Mouse (Mus musculus): ENCODE measurements around the gene Gemin6.
"Not testable (repeated sequence)": the region's sequence is repeated elsewhere in the genome, so short reads cannot be mapped to it uniquely, and the experiment has no call there.

Gene Gemin6

DNA sequence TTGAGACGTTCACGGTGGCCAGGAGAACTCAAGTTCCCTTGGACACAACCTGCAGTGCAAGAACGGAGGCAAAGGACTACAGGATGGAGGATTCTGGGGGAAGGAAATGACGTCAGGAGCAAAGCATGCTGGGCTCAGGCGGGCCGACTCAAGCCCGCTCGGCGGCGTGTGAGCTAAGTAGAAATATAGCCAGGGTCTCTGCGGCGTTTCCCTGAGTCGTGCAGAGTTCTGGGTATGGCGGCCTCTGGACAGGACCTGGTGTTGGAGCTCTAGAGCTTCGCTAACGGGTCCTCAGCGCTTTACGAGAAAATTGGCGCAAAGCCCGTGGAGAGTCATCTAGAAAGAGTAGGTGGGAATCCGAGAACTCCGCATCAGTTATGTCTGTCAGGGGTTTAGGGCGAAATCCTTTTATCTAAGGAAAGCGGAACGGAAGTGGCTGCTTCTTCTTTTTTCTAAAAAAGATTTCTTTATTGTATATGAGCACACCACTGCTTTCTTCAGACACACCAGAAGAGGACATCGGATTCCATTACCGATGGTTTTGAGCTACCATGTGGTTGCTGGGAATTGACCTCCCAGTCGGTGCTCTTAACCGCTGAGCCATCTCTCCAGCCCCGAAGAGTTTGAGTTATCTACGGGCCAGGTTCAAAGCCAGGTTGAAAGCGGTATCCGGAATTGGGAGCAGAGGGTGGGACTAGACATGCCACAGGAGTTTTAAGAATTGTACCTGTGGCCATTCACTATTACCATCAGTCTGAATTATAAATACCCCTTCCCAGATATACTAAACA, at the start of gene Gemin6:
TSS of gene Gemin6 (plus strand) at position 116 of the 791 bp plus-strand sequence.
- peak; percentile 89 to 93 for DNase-seq (ENCODE audit: low spot score in 2 of 2)

DNA sequence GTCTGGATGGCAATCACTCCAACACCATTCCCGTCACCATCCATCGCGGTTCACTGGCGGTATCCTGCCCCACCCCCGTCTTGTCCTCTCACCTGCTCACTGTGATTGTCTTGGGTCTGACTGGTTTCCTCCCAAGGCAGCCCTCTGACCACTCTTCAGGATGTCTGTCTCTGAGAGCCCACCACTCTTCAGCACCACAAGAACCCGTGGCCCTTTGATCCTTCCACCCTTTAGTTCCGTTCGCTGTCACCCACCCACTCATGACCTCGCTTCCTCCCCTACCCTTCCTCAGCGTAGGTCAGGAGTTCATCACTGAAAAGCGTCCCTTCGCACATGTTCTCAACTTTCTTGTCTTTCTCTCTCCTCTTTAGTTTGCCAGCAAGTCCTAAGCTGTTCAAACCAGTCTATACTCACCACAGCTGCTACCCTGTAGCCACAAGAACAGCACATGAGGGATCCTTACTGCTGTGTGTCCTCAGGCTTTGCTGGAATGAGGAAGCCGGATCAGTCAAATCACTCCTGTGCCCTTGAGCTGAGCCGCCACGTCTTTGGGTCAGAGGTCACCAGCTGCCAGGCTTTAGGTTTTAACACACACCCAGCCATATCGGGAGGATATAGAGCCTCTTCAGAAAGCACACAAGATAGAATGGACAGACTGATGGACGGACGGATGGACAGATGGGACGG, 49.4 kb upstream of the Gemin6 start:
- DNase-seq (ENCODE audit: low spot score in 2 of 2) = no peak

DNA sequence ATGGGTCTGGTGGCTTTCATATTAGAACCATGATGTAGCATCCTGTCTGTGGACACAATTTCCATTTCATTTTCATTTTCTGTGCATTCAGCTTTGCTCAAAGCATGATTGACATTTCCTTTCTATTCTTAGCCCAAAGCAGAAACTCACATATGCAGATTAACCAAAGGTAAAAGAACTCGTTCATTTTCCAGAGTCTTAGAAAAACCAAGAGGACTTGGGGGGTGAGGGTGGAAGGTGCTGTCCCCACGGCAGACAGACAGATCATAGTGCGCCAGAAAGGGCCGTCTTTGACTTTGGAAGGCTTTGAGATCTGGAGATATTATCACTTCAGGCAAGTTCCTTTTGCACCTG, 48.9 kb upstream of the Gemin6 start:
- DNase-seq (ENCODE audit: low spot score in 2 of 2) = no peak

DNA sequence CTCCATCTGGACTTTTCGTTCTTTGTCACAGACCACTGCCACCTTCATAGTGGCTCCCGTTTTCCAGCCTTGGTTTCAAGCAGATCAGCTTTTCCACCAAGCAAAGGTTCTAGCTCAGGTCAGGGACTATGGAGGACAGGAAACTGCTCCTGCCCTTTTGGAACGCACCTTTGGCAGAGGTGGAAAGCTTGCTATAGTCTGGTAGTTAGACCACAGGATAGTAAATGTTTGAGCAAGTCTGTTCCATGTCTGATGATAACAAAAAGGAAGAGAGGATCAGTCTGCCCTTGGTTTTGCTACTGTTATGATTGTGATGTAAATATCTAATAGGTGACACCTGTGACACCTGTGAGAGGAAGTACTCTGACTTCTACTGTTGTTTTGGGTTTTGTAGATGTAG, 48.3 kb upstream of the Gemin6 start:
- no peak for DNase-seq (ENCODE audit: low spot score in 2 of 2)

DNA sequence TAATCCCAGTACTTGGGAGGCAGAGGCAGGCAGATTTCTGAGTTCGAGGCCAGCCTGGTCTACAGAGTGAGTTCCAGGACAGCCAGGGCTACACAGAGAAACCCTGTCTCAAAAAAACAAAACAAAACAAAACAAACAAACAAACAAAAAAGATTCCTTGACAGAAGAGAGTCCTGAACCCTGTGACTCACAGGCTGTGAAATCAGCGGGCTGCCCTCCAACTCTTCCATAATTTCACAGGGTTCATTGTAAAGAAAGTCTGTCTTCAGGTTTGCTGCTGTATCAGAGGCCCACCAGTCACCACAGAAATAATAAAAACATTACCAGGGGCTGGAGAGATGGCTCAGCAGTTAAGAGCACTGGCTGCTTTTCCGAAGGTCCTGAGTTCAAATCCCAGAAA, 45.4 kb upstream of the Gemin6 start:
- DNase-seq (ENCODE audit: low spot score in 2 of 2) = not testable (repeated sequence)

DNA sequence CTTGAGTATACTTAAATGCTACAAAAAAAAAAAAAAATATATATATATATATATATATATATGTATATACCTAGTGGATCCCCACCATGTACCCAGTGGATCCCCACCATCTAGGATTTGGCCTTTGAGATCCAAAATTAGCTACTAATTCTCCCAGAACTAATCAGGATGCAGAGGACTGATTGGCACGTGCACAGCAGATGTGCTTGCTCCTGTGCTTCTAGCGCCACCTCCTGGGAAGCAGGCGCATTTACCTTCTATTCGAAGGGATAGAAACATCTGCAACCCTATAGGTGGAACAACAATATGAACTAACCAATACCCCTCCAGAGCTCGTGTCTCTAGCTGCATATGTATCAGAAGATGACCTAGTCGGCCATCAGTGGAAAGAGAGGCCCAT, 44.3 kb upstream of the Gemin6 start:
- peak; percentile 63 to 81 for DNase-seq (ENCODE audit: low spot score in 2 of 2)

DNA sequence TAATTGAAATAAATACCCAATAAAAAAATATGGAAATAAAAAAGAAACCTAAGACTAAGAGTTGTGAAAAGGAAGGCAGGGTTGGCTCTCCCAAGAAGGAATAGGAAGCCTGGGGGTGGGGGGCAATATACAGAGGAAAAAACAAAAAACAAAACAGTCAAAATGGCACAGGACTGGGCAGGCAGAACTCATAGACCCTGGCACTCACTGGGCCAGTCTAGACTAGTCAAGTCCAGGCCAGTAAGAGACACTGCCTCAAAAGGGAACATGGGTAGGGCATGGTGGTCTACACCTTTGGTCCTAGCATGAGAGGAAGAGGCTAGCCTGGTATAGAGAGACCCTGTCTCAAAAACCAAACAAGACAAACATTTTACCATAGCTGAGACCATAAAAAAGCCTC, 43.8 kb upstream of the Gemin6 start:
- DNase-seq (ENCODE audit: low spot score in 2 of 2) = no peak

DNA sequence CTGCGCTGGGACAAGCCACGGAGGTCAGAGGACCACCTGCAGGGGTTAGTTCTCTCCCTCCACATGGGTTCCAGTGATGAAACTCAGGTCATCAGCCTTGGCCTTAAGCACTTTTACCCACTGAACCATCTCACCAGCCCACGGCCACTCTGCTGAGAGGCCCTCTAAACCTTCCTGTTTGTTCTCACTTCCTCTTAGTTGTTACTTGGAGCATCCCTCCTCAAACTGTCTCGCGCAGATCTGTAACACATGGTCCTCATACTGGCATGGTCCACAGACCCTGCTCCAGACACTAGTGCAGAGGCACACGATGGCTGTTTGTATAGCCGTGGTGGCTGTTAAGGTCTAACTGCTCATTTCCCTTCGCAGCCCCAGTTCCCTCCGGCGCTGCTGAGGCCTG, 40.6 kb upstream of the Gemin6 start:
- no peak for DNase-seq (ENCODE audit: low spot score in 2 of 2)

DNA sequence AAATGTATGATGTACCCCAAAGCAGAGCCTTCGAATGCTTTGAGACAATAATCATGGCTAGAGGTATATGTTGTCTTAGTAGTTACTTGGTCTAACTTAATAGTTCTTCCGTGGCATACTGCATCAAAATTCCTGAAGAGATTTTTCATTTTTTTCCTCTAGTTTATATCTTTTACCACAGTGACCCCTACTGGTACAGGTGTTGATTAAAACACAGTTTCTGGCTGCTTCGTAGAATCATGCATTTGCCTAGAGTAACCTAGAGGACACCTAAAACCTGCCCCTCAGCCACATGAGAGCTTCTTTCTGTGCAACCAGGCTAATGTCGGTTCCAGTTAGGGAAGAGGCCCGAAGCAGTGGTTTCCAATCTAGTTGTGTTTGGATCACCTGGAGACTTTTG, 31.2 kb upstream of the Gemin6 start:
- DNase-seq (ENCODE audit: low spot score in 2 of 2) = peak in 1 of 2 experiments; percentile 15

DNA sequence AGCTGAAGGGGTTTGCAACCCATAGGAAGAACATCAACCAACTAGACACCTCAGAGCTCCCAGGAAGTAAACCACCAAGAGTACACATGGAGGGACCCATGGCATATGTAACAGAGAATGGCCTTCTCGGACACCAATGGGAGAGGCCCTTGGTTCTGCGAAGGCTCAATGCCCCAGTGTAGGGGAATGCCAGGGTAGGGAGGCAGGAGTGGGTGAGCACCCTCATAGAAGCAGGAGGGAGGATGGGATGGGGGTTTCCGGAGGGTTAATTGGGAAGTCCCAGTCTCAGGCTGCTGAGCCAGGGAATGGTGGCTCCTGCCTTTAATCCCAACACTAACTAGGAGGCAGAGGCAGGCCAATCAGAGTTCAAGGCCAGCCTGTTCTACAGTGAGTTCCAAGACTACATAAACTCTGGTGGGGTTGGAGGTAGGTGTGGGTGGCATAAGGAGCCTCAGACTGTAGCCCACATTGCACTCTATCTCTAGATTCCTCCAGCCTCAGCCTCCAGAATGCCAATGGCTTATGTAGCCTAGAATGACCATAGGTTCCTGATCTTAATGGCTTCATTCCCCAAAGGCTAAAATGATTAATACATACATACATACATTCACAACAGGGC, 25.0 kb upstream of the Gemin6 start:
- no peak for DNase-seq (ENCODE audit: low spot score in 2 of 2)

DNA sequence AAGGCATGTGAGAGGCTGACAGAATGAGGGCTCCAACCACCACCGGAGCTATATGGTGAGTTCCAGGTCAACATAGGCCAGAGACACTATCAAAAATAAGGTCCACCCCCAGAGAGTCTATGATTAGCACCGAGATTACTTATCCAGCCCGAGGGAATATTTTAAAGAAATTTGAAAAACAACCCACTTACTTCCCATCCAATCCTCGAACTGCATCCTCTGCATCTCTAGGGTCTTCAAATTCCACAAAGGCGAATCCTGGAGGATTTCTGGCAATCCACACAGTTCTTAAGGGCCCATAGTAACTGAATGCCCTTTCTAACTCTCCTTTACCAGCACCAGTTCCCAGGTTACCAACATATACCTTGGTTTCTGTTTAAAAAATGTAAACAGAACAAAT, 18.6 kb upstream of the Gemin6 start:
- DNase-seq (ENCODE audit: low spot score in 2 of 2) = no peak

DNA sequence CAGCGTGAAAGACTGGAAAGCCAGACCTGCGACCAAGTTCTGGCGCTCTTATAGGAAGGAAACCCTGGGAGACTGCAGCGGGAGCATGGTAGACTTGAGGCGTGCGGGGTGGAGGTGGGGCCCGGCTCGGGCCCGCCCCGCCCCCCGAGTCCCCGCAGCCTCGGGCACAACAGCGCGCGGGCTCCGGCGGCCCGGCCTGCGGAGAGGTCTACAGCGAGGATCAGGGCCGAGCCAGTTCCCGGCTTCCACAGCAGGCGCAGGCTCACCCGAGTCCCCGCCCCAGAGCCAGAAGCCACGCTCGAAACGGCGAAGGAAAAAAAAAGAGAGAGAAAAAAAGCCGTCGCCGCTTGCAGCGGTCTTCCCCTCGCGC, 18.0 kb upstream of the Gemin6 start:
- DNase-seq (ENCODE audit: low spot score in 2 of 2) = no peak

DNA sequence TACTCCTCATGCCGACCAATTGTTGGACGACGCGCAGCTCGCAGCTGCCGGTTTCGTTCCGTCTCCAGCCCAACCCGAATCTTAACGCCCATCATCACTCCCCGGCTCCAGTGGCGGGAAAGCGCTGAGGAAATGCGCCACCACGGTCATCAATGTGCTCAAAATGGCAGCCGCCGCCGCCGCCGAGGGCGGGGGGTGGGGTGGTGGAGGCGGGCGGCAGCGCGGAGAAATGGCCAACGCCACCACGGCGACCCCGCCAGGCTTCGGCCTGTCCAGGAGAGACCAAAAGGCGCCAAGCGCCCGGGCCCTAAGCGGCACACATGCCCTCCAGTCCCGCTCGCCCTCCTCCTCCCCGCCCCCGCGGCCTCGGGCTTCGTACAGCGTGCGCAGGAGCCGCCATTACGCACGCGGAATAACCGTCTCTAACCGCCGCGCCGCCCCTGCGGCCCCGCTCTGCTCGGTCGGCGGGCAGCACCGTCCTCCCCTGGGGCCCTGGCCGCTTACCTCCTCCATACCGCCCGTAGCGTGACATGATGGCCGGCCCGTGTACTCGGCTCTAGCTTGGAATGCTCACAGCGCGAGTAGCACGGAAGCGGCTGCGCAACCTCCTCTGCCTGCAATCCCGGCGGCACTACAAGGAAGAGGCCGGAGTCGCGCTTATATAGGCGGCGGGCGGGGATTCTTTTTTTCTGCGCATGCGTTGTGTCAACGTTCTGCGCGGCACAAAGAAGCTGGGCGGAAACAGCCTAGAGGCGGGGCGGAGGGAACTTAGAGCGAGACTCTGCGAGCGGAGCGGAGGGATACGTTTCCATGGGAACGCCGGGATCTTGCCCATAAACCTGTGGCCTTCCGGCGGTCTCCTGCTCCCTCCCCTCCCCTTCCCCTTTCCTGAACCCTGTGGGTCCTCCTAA, 17.3 kb upstream of the Gemin6 start, which contains the start of the genes Srsf7 and Ttc39d:
TSS of gene Srsf7 (minus strand) at position 637 of the 911 bp plus-strand sequence.
TSS of gene Ttc39d (plus strand) at position 790 of the 911 bp plus-strand sequence.
- peak; percentile 98 to 99 for DNase-seq (ENCODE audit: low spot score in 2 of 2)

DNA sequence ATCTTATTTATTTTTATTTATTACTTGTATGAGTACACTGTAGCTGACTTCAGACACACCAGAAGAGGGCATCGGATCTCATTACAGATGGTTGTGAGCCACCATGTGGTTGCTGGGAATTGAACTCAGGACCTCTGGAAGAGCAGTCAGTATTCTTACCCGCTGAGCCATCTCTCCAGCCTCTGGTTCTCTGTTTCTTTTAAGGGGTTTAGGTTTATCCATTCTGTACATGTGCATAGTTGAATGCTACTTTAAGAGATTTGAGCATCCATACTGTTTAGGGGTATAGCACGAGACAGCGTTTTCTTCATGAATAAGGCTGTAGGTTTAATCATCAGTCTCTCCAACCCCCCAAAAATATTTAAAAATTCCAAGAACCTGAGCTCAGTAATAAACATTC, 10.2 kb upstream of the Gemin6 start:
- DNase-seq (ENCODE audit: low spot score in 2 of 2) = not testable (repeated sequence)

DNA sequence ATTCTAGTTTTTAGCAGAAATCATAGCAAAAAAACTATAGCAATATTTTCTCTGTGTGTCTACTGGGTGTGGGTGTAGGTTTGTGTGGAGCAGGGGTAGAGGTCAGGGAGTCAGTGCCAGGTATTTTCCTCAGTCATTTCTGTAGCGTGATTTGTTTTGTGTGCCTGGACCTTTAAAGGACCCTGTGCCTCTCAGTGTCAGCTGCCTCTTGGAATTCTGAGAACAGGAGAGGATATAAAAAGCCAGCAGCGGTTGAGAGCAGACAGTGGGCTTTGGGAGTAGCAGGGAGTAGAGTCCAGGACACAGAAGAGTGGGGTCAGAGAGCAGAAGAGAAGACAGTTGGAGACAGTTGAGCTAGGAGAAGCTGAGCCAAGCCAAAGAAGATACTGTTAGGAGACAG, 4.1 kb upstream of the Gemin6 start:
- DNase-seq (ENCODE audit: low spot score in 2 of 2) = no peak

DNA sequence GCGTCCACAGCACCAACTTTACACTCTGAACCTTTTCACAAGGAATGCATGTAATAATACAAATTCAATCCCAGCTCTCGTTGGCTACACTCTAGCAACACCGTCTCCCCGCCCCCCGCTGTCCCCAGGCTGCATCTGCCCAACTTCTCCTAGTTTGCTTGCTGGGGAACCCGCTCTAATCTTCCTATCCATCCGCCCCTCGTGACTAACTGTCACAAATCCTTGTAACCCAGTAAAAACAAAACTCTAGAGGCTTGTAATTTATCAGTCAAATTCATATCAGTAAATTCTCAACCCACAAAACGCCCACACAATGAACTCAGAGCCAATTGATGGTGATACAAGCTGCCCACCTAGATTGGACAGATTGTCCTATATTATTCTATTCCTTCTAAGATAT, 3.0 kb upstream of the Gemin6 start:
- DNase-seq (ENCODE audit: low spot score in 2 of 2) = no peak

DNA sequence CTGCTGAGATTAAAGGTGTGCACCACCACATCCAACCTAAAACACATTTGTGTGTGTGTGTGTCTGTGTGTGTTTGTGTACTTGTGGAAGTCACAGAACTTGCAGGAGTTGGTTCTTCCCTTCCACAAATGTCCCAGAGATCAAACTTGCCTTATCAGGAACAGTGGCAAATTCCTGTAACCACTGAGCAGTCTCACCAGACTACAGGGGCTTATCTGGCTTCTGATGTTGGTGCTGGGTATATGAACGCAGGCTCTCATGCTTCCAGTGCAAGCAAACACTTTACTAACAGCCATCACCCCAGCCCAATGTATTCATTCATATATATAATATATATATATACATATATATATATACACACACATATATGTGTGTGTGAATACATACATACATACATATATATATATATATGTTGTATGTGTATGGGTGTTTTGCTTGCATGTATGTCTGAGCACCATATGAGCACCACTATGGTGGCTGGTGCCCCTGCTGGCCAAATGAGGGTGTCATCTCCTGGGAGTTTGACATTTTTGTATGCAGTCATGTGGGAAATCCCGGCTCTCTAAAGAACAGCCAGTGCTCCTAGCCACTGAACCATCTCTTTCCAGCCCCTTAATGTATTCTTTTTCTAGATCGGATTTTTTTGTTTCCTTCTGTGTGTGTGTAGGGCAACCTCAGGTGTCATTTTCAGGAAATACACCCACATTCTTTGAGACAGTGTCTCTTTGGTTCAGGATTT, 2.2 kb upstream of the Gemin6 start:
- no peak for DNase-seq (ENCODE audit: low spot score in 2 of 2)

DNA sequence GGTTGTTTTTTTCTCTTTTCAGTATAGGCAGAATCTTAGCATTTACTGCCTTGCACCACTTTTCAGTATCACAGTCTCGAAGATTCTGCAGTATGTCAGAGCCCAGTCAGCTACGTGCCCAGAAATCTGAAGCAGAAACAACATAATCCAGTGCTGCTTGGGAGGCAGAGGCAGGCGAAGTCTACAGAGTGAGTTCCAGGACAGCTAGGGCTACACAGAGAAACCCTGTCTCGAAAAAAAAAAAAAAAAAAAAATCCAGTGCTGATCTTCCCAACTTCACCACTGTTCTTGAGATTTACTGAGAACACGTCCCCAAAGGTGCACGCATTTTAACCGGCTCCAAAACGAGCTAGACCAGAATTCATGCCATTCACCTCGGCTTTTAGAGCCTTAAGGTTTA, 412 bp upstream of the Gemin6 start:
- no peak for DNase-seq (ENCODE audit: low spot score in 2 of 2)

DNA sequence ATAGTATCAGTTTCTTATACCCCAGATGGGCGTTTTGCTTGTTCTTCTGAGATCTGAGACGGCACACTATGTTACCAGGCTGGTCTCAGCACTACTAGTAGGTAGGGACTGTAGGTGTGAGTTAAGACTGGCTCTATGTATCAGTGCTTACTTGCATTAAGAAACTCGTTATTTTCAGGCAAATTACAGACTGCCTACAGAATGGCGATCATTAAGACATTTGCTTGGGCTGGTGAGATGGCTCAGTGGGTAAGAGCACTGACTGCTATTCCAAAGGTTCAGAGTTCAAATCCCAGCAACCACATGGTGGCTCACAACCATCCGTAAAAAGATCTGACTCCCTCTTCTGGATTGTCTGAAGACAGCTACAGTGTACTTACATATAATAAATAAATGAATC, 901 bp downstream of the Gemin6 start:
- not testable (repeated sequence) for DNase-seq (ENCODE audit: low spot score in 2 of 2)

DNA sequence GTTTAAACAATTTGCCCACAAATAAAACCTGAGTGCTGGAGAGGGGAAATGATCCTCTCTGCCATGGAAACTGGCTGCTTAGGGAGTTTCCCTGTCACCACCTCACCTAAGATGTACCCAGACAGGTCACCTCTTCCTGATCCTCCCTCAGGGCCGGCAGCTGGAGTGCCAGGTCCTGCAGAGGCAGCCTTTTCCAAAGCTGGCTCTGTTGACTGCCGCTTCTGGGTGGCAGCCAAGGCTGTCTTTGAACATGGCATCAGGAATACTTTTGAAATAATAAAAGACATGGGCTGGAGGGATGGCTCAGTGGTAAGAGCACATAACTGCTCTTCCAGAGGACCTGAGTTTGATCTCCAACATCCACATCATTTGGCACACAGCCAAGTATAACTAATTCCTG, 5.2 kb downstream of the Gemin6 start:
- DNase-seq (ENCODE audit: low spot score in 2 of 2) = no peak

DNA sequence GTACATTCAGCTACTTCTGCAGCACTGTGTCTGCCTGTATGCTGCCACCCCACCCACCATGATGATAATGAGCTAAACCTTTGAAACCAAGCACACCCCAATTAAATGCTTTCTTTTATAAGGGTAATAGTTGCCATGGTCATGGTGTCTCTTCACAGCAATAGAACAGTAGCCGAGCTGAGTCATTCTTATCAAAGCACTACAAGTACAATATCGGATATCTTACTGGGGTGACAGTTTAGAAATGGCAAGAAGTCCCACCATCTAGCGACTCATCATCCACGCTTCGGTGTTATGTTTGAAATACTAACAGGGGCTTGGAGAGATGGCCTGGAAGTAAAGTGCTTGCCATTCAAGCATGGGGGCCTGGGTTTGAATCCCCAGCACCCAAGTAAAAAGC, 9.6 kb downstream of the Gemin6 start:
- no peak for DNase-seq (ENCODE audit: low spot score in 2 of 2)

All from frontal cortex, postnatal 36 days (tissue).